Mouse (Mus musculus) heart, postnatal 0 days (tissue): ENCODE results near the gene Col6a5.

Source experiments
- CTCF ChIP-seq: IDR thresholded peaks from 2 replicates; pipeline ENCODE4 v1.5.1; 2016; ENCODE audit warnings: antibody characterized with exemption, control low read depth, low read depth
- EP300 ChIP-seq: IDR thresholded peaks from 2 replicates; pipeline ENCODE4 v1.6.1; 2016; ENCODE audit warnings: antibody characterized with exemption, low read depth

DNA sequence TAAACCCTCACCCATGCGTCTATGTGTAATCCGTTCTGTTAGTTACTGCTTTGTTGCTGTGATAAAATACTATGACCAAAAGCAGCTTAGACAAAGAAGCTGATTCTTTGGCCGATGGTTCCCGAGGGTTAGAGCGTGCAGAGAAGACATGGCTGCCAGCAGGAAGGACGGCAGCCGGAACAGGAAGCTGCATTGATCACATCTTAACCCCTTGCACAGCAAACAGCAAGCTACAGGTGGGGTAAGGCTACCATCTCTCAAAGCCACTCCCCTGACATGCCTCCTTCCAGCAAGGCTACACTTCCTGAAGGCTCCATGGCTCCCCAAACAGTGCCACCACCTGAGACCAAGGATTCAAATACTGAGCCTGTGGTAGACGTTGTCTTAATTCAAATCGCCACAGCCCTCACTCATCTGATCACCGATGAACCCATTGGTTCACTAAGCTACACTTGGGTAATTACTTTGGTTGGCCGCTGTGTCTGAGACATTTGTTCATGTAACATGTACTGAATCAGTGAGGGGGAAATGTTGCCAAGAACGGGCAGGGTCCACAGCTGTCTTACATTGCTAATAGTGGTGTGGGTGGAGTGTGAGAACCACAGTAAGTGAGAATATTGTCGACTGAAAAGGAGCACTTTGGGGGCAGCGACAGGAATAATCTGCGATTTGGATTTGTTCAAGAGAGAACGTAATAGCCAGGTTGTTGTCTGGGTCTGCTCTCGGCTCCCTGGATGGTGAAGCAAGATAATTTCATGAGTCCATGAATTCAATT, 75.6 kb downstream of the Col6a5 start:
- TF ChIP-seq CTCF (no peak), EP300 (no peak)
